Mouse (Mus musculus): ENCODE measurements around the gene Tcn2. TPM values are rescaled to one million over a fixed set of nuclear protein-coding genes. Genes with fewer than 3 reads are reported as not detected.
"Not testable (repeated sequence)": the region's sequence is repeated elsewhere in the genome, so short reads cannot be mapped to it uniquely, and the experiment has no call there.

Tcn2 gene
- polyA plus RNA-seq, 1 experiment from 2014 or later = 19.7 TPM

- not testable (repeated sequence) for H3K36me3 ChIP-seq (ENCODE audit: control insufficient read depth, insufficient read depth, low read length); H3K27me3 ChIP-seq (replicated peaks; ENCODE audit: control insufficient read depth, insufficient read depth, low read length); H3K9me3 ChIP-seq (replicated peaks; ENCODE audit: control insufficient read depth, low read length); H3K4me3 ChIP-seq (ENCODE audit: low read depth, low read length); H3K9ac ChIP-seq (ENCODE audit: low read length); H3K27ac ChIP-seq (ENCODE audit: low read depth, low read length); ATAC-seq; DNase-seq (ENCODE audit: low spot score)
- WGBS = 92% methylated on average over 6 of the region's 6 CpGs
- peaks cover 15% of the 10 kb centered on the region for H3K4me1 ChIP-seq (ENCODE audit: control insufficient read depth, insufficient read depth, low read length)
- peak overlapping the region; percentile 96 for H3K4me2 ChIP-seq (ENCODE audit: low read length)
Observed at GRCm38 (mm10) chr11:3911440-3911839, 20.5 kb downstream of the Tcn2 start.

- WGBS = 51% methylated on average over 5 of the region's 5 CpGs
- H3K4me3 ChIP-seq (ENCODE audit: low read depth, low read length) = no peak overlapping the region
- ATAC-seq = no peak
- H3K9ac ChIP-seq (ENCODE audit: low read length) = peak overlapping the region; percentile 41; the same call in 1 of the 2 replicates
- no peaks in the 10 kb centered on the region for H3K9me3 ChIP-seq (replicated peaks; ENCODE audit: control insufficient read depth, low read length)
- H3K36me3 ChIP-seq (ENCODE audit: control insufficient read depth, insufficient read depth, low read length) = 0 out of 2 replicates have a peak, but pooled peaks cover 5% of the 10 kb centered on the region
- peak overlapping the region; percentile 96 for H3K4me2 ChIP-seq (ENCODE audit: low read length)
- DNase-seq (ENCODE audit: low spot score) = no peak
- no peaks in the 10 kb centered on the region for H3K27me3 ChIP-seq (replicated peaks; ENCODE audit: control insufficient read depth, insufficient read depth, low read length)
- peaks cover 15% of the 10 kb centered on the region for H3K4me1 ChIP-seq (ENCODE audit: control insufficient read depth, insufficient read depth, low read length)
- no peak overlapping the region for H3K27ac ChIP-seq (ENCODE audit: low read depth, low read length)
Observed at GRCm38 (mm10) chr11:3910513-3911310, 21.2 kb downstream of the Tcn2 start.

- Histone ChIP-seq H3K4me1 (ENCODE audit: control insufficient read depth, insufficient read depth, low read length) (peaks cover 15% of the 10 kb centered on the region), H3K4me2 (ENCODE audit: low read length) (no peak overlapping the region)
- WGBS = 91% methylated on average over 4 of the region's 4 CpGs
Observed at GRCm38 (mm10) chr11:3909236-3909635, 22.7 kb downstream of the Tcn2 start.

GRCm38 (mm10) chr11:3905446-3905845, 26.5 kb downstream of the Tcn2 start:
- H3K9ac ChIP-seq (ENCODE audit: low read length) = no peak overlapping the region

More at GRCm38 (mm10) chr11:3909236-3909635, 22.7 kb downstream of the Tcn2 start:
- Histone ChIP-seq H3K36me3 (ENCODE audit: control insufficient read depth, insufficient read depth, low read length) (0 out of 2 replicates have a peak, but pooled peaks cover 6% of the 10 kb centered on the region), H3K27me3 (replicated peaks; ENCODE audit: control insufficient read depth, insufficient read depth, low read length) (no peaks in the 10 kb centered on the region), H3K9me3 (replicated peaks; ENCODE audit: control insufficient read depth, low read length) (no peaks in the 10 kb centered on the region), H3K4me3 (ENCODE audit: low read depth, low read length) (no peak overlapping the region), H3K27ac (ENCODE audit: low read depth, low read length) (no peak overlapping the region), H3K9ac (ENCODE audit: low read length) (no peak overlapping the region)
- DNase-seq (ENCODE audit: low spot score) (no peak), ATAC-seq (no peak)

GRCm38 (mm10) chr11:3904673-3905072, 27.3 kb downstream of the Tcn2 start:
- H3K4me2 ChIP-seq (ENCODE audit: low read length) = no peak overlapping the region
- no peaks in the 10 kb centered on the region for H3K4me1 ChIP-seq (ENCODE audit: control insufficient read depth, insufficient read depth, low read length)
- ATAC-seq (no peak), DNase-seq (ENCODE audit: low spot score) (no peak)
- H3K27me3 ChIP-seq (replicated peaks; ENCODE audit: control insufficient read depth, insufficient read depth, low read length) = no peaks in the 10 kb centered on the region
- H3K36me3 ChIP-seq (ENCODE audit: control insufficient read depth, insufficient read depth, low read length) = peaks cover 7% of the 10 kb centered on the region; the same call in 1 of the 2 replicates
- no peak overlapping the region for H3K4me3 ChIP-seq (ENCODE audit: low read depth, low read length)
- no peak overlapping the region for H3K27ac ChIP-seq (ENCODE audit: low read depth, low read length)
- H3K9me3 ChIP-seq (replicated peaks; ENCODE audit: control insufficient read depth, low read length) = no peaks in the 10 kb centered on the region
- WGBS = 89% methylated on average over 6 of the region's 6 CpGs
- H3K9ac ChIP-seq (ENCODE audit: low read length) = no peak overlapping the region

More at GRCm38 (mm10) chr11:3905446-3905845, 26.5 kb downstream of the Tcn2 start:
- no peak overlapping the region for H3K4me2 ChIP-seq (ENCODE audit: low read length)
- H3K9me3 ChIP-seq (replicated peaks; ENCODE audit: control insufficient read depth, low read length) = no peaks in the 10 kb centered on the region
- no peak overlapping the region for H3K4me3 ChIP-seq (ENCODE audit: low read depth, low read length)
- no peaks in the 10 kb centered on the region for H3K4me1 ChIP-seq (ENCODE audit: control insufficient read depth, insufficient read depth, low read length)
- DNase-seq (ENCODE audit: low spot score) (no peak), ATAC-seq (no peak)
- WGBS = 94% methylated on average over 1 of the region's 1 CpGs
- H3K27me3 ChIP-seq (replicated peaks; ENCODE audit: control insufficient read depth, insufficient read depth, low read length) = no peaks in the 10 kb centered on the region
- no peak overlapping the region for H3K27ac ChIP-seq (ENCODE audit: low read depth, low read length)
- H3K36me3 ChIP-seq (ENCODE audit: control insufficient read depth, insufficient read depth, low read length) = peaks cover 7% of the 10 kb centered on the region; the same call in 1 of the 2 replicates

- 74% methylated on average over 5 of the region's 5 CpGs for WGBS
- ATAC-seq = no peak
- H3K4me1 ChIP-seq (ENCODE audit: control insufficient read depth, insufficient read depth, low read length) = no peaks in the 10 kb centered on the region
- H3K27me3 ChIP-seq (replicated peaks; ENCODE audit: control insufficient read depth, insufficient read depth, low read length) = no peaks in the 10 kb centered on the region
- H3K27ac ChIP-seq (ENCODE audit: low read depth, low read length) = no peak overlapping the region
- H3K4me2 ChIP-seq (ENCODE audit: low read length) = no peak overlapping the region
- H3K9ac ChIP-seq (ENCODE audit: low read length) = no peak overlapping the region
- H3K36me3 ChIP-seq (ENCODE audit: control insufficient read depth, insufficient read depth, low read length) = peaks cover 15% of the 10 kb centered on the region; the same call in 1 of the 2 replicates
- no peak for DNase-seq (ENCODE audit: low spot score)
- H3K9me3 ChIP-seq (replicated peaks; ENCODE audit: control insufficient read depth, low read length) = no peaks in the 10 kb centered on the region
- H3K4me3 ChIP-seq (ENCODE audit: low read depth, low read length) = no peak overlapping the region
Observed at GRCm38 (mm10) chr11:3903046-3903445, 28.9 kb downstream of the Tcn2 start.

GRCm38 (mm10) chr11:3902516-3902915, 29.4 kb downstream of the Tcn2 start:
- no peaks in the 10 kb centered on the region for H3K9me3 ChIP-seq (replicated peaks; ENCODE audit: control insufficient read depth, low read length)
- 79% methylated on average over 3 of the region's 3 CpGs for WGBS
- no peak overlapping the region for H3K27ac ChIP-seq (ENCODE audit: low read depth, low read length)
- H3K27me3 ChIP-seq (replicated peaks; ENCODE audit: control insufficient read depth, insufficient read depth, low read length) = no peaks in the 10 kb centered on the region
- H3K4me1 ChIP-seq (ENCODE audit: control insufficient read depth, insufficient read depth, low read length) = no peaks in the 10 kb centered on the region
- no peak overlapping the region for H3K9ac ChIP-seq (ENCODE audit: low read length)
- H3K4me3 ChIP-seq (ENCODE audit: low read depth, low read length) = no peak overlapping the region
- H3K36me3 ChIP-seq (ENCODE audit: control insufficient read depth, insufficient read depth, low read length) = peaks cover 20% of the 10 kb centered on the region
- no peak for ATAC-seq
- no peak for DNase-seq (ENCODE audit: low spot score)
- no peak overlapping the region for H3K4me2 ChIP-seq (ENCODE audit: low read length)

- no peak overlapping the region for H3K27ac ChIP-seq (ENCODE audit: low read depth, low read length)
- H3K36me3 ChIP-seq (ENCODE audit: control insufficient read depth, insufficient read depth, low read length) = peaks cover 23% of the 10 kb centered on the region
- no peak overlapping the region for H3K9ac ChIP-seq (ENCODE audit: low read length)
- DNase-seq (ENCODE audit: low spot score) (no peak), ATAC-seq (no peak)
- no peak overlapping the region for H3K4me3 ChIP-seq (ENCODE audit: low read depth, low read length)
- H3K27me3 ChIP-seq (replicated peaks; ENCODE audit: control insufficient read depth, insufficient read depth, low read length) = no peaks in the 10 kb centered on the region
- H3K9me3 ChIP-seq (replicated peaks; ENCODE audit: control insufficient read depth, low read length) = no peaks in the 10 kb centered on the region
- no peak overlapping the region for H3K4me2 ChIP-seq (ENCODE audit: low read length)
- 87% methylated on average over 6 of the region's 6 CpGs for WGBS
- H3K4me1 ChIP-seq (ENCODE audit: control insufficient read depth, insufficient read depth, low read length) = no peaks in the 10 kb centered on the region
Observed at GRCm38 (mm10) chr11:3900296-3900695, 31.7 kb downstream of the Tcn2 start.

GRCm38 (mm10) chr11:3895933-3896332, 36.0 kb downstream of the Tcn2 start:
- Histone ChIP-seq H3K4me1 (ENCODE audit: control insufficient read depth, insufficient read depth, low read length) (peaks cover 3% of the 10 kb centered on the region; the same call in 1 of the 2 replicates), H3K9ac (ENCODE audit: low read length) (no peak overlapping the region), H3K4me3 (ENCODE audit: low read depth, low read length) (no peak overlapping the region), H3K36me3 (ENCODE audit: control insufficient read depth, insufficient read depth, low read length) (peaks cover 21% of the 10 kb centered on the region), H3K27ac (ENCODE audit: low read depth, low read length) (no peak overlapping the region), H3K27me3 (replicated peaks; ENCODE audit: control insufficient read depth, insufficient read depth, low read length) (no peaks in the 10 kb centered on the region), H3K4me2 (ENCODE audit: low read length) (no peak overlapping the region), H3K9me3 (replicated peaks; ENCODE audit: control insufficient read depth, low read length) (no peaks in the 10 kb centered on the region)
- no peak for ATAC-seq
- no peak for DNase-seq (ENCODE audit: low spot score)
- 89% methylated on average over 1 of the region's 1 CpGs for WGBS
